Mouse (Mus musculus) hindbrain, postnatal 0 days (tissue): ENCODE measurements at regions not wholly inside any gene's neighbourhood (a gene's known extent, or its start where the extent isn't known, plus 50 kb on each side); places are given as distances from the start of the nearest gene placed in this dataset.

Experiments used
- ATAC-seq: fragments of 200-750 bp; cut with Nextera tagmentation; 2 replicates; pipeline ENCODE4 v1.8.0; 2017; ENCODE audit warnings: mild to moderate bottlenecking, moderate TSS enrichment, moderate library complexity
- DNase-seq: peaks from one replicate; pipeline ENCODE4 v3.0.0-alpha.2; 2015; ENCODE audit warnings: low spot score
- H3K27ac ChIP-seq: fragments of 300-500 bp; sonication (generic); 2 replicates; pipeline ENCODE4 v1.5.1; 2014; ENCODE audit warnings: mild to moderate bottlenecking
- H3K27me3 ChIP-seq: fragments of 300-500 bp; sonication (generic); 2 replicates; pipeline ENCODE4 v1.6.1; 2014; ENCODE audit warnings: low read length, mixed read lengths; ENCODE audit not compliant: insufficient read depth
- H3K36me3 ChIP-seq: fragments of 300-500 bp; sonication (generic); 2 replicates; pipeline ENCODE4 v1.6.1; 2014; ENCODE audit warnings: low read length, mixed read lengths; ENCODE audit not compliant: insufficient read depth
- H3K4me1 ChIP-seq: fragments of 300-500 bp; sonication (generic); 2 replicates; pipeline ENCODE4 v1.6.1; 2014; ENCODE audit warnings: antibody characterized with exemption, low read length, mixed read lengths; ENCODE audit not compliant: insufficient read depth
- H3K4me2 ChIP-seq: fragments of 300-500 bp; sonication (generic); 2 replicates; pipeline ENCODE4 v1.6.1; 2014; ENCODE audit warnings: low read depth, mild to moderate bottlenecking, low read length, moderate library complexity, mixed read lengths
- H3K4me3 ChIP-seq: fragments of 300-500 bp; sonication (generic); 2 replicates; pipeline ENCODE4 v1.5.1; 2014; ENCODE audit warnings: low read length
- H3K9ac ChIP-seq: fragments of 300-500 bp; sonication (generic); replicated peaks from 2 replicates; pipeline ENCODE4 v1.6.1; 2014; ENCODE audit warnings: mild to moderate bottlenecking, low read length, moderate library complexity, mixed read lengths
- H3K9me3 ChIP-seq: fragments of 300-500 bp; sonication (generic); 2 replicates; pipeline ENCODE4 v1.6.1; 2016; ENCODE audit warnings: low read length, mixed read lengths
- CTCF ChIP-seq: IDR thresholded peaks from 2 replicates; pipeline ENCODE4 v1.5.1; 2016; ENCODE audit warnings: antibody characterized with exemption, control low read depth, low read depth
- WGBS: fragments of 180-500 bp; shearing (Covaris S2); extraction: QIAGEN DNeasy Blood & Tissue Kit; methylation state at CpG from one replicate; pipeline ENCODE4 v1.1.7; 2014; 5-methylcytosine and 5-hydroxymethylcytosine counted together

GRCm38 (mm10) chr1:183921262-183921661 is 91.8 kb upstream of the Dusp10 start:
- no peak overlapping the region for H3K27ac ChIP-seq
- no peak overlapping the region for H3K9ac ChIP-seq
- H3K27me3 ChIP-seq = no peaks in the 10 kb centered on the region
- H3K4me1 ChIP-seq = no peaks in the 10 kb centered on the region
- DNase-seq (no peak), ATAC-seq (no peak)
- H3K9me3 ChIP-seq = no peaks in the 10 kb centered on the region
- H3K36me3 ChIP-seq = no peaks in the 10 kb centered on the region
- WGBS = 77% methylated on average over 2 of the region's 2 CpGs
- no peak overlapping the region for H3K4me2 ChIP-seq
- no peak for TF ChIP-seq CTCF
- no peak overlapping the region for H3K4me3 ChIP-seq

DNA sequence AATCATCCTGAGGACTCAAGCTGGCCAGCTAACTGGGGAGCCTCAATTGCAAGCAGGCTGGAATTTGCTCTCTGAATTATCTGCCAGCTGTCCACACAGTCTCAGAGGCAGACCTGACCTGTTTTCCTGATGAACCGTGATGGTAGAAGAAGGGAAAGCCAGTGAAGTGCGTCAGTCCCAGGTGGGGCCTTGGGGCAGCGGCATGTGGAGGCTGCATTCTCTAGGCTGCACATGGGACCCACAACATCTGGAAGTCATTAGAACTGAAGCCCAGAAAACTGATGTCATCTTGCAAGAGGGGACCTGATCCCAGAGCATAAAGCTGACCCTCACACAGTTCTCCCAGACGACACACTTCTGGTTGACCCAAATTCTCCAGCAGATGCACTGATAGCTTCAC is 84.6 kb upstream of the Dusp10 start:
- 71% methylated on average over 4 of the region's 4 CpGs for WGBS
- H3K4me3 ChIP-seq = no peak overlapping the region
- no peak for DNase-seq
- no peak overlapping the region for H3K27ac ChIP-seq
- no peak for ATAC-seq
- H3K27me3 ChIP-seq = no peaks in the 10 kb centered on the region
- no peak overlapping the region for H3K9ac ChIP-seq
- TF ChIP-seq CTCF = no peak
- no peak overlapping the region for H3K4me2 ChIP-seq
- H3K4me1 ChIP-seq = no peaks in the 10 kb centered on the region
- H3K36me3 ChIP-seq = no peaks in the 10 kb centered on the region
- no peaks in the 10 kb centered on the region for H3K9me3 ChIP-seq

- DNase-seq = no peak
- no peak overlapping the region for H3K27ac ChIP-seq
- no peaks in the 10 kb centered on the region for H3K9me3 ChIP-seq
- no peak for ATAC-seq
- no peak overlapping the region for H3K4me2 ChIP-seq
- H3K27me3 ChIP-seq = no peaks in the 10 kb centered on the region
- H3K36me3 ChIP-seq = no peaks in the 10 kb centered on the region
- H3K4me3 ChIP-seq = no peak overlapping the region
- H3K4me1 ChIP-seq = no peaks in the 10 kb centered on the region
- no peak for TF ChIP-seq CTCF
- WGBS = 84% methylated on average over 4 of the region's 4 CpGs
- H3K9ac ChIP-seq = no peak overlapping the region
Observed at GRCm38 (mm10) chr1:183930363-183930982, 82.6 kb upstream of the Dusp10 start.

GRCm38 (mm10) chr1:183931141-183931540 is 82.0 kb upstream of the Dusp10 start:
- Histone ChIP-seq H3K9ac (no peak overlapping the region), H3K9me3 (no peaks in the 10 kb centered on the region), H3K4me3 (no peak overlapping the region), H3K27me3 (no peaks in the 10 kb centered on the region), H3K4me2 (no peak overlapping the region), H3K36me3 (no peaks in the 10 kb centered on the region), H3K4me1 (no peaks in the 10 kb centered on the region), H3K27ac (no peak overlapping the region)
- TF ChIP-seq CTCF = no peak
- WGBS = 70% methylated on average over 3 of the region's 3 CpGs
- ATAC-seq (no peak), DNase-seq (no peak)

GRCm38 (mm10) chr1:183933845-183934244 is 79.3 kb upstream of the Dusp10 start:
- Histone ChIP-seq H3K27me3 (no peaks in the 10 kb centered on the region), H3K4me1 (no peaks in the 10 kb centered on the region), H3K27ac (no peak overlapping the region), H3K4me2 (no peak overlapping the region), H3K9me3 (no peaks in the 10 kb centered on the region), H3K36me3 (no peaks in the 10 kb centered on the region), H3K9ac (no peak overlapping the region), H3K4me3 (no peak overlapping the region)
- ATAC-seq (no peak), DNase-seq (no peak)
- TF ChIP-seq CTCF = no peak
- 91% methylated on average over 2 of the region's 2 CpGs for WGBS

DNA sequence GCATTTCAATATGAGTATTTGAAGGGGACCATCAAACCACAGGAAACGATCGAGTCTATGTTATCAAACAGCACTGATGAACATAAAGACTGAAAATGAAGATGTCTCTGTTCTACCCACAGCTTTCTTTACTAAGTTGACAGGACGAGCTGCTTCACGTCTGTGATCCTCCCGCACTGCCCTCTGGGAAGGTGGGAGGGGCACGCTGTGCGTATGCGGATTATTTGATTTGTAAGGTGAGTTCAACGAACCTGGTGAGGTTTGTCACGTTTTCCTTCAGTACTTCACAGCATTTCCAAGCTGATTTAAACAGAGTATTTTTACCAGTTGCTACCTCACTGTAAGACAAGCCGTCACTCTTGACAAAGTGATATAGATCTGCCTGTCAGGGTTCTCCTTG is 75.9 kb upstream of the Dusp10 start:
- 88% methylated on average over 11 of the region's 11 CpGs for WGBS
- H3K4me2 ChIP-seq = no peak overlapping the region
- no peak overlapping the region for H3K9ac ChIP-seq
- H3K27me3 ChIP-seq = no peaks in the 10 kb centered on the region
- H3K36me3 ChIP-seq = no peaks in the 10 kb centered on the region
- TF ChIP-seq CTCF = no peak
- H3K4me3 ChIP-seq = no peak overlapping the region
- no peak for ATAC-seq
- no peaks in the 10 kb centered on the region for H3K4me1 ChIP-seq
- DNase-seq = no peak
- no peaks in the 10 kb centered on the region for H3K9me3 ChIP-seq
- no peak overlapping the region for H3K27ac ChIP-seq

- 84% methylated on average over 6 of the region's 6 CpGs for WGBS
- no peak for TF ChIP-seq CTCF
- Histone ChIP-seq H3K4me2 (no peak overlapping the region), H3K4me1 (no peaks in the 10 kb centered on the region), H3K4me3 (no peak overlapping the region), H3K36me3 (no peaks in the 10 kb centered on the region), H3K27ac (no peak overlapping the region), H3K9ac (no peak overlapping the region), H3K27me3 (no peaks in the 10 kb centered on the region), H3K9me3 (no peaks in the 10 kb centered on the region)
- DNase-seq (no peak), ATAC-seq (no peak)
Observed at GRCm38 (mm10) chr1:183938361-183938760, 74.7 kb upstream of the Dusp10 start.
